In the genomic region with DNA sequence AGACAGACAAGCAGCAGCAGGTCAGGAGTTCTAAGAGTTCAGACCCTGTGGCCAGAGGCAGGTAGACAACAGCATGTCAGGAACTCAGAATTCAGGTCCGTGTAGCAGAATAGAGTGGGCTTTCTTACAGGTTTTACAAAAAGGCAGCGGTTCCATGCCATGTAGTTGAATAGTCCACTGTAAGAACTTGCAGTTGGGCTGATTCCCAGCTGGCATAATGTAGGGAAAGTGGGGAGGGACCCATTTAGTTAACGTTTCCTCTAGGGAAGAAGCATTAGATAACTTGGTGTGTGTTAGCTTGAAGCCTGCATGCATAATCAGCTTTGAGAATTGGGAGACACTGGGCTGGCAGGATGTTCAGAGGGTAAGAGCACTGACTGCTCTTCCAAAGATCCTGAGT, we compare ENCODE assay signal across 1 mouse cellular context.
TF ChIP-seq lines count a peak whose summit lies in the region.

No protein-coding gene starts in this region.

TF ChIP-seq in CH12.LX, 34 proteins besides CTCF, POLR2A, EP300 and RAD21 (continued from another document):
- TF ChIP-seq MEF2A (IDR thresholded peaks at IDR 0.05; ENCODE audit: borderline replicate concordance, low read depth, low read length): no peak
- no peak for TF ChIP-seq ZNF384 (IDR thresholded peaks at IDR 0.05; ENCODE audit: low read depth, low read length)
- TF ChIP-seq JUN (IDR thresholded peaks at IDR 0.05; ENCODE audit: insufficient read depth, low read depth, low read length): no peak
- no peak for TF ChIP-seq PAX5 (IDR thresholded peaks at IDR 0.05; ENCODE audit: low read length)
- TF ChIP-seq GABPA (IDR thresholded peaks at IDR 0.05; ENCODE audit: insufficient replicate concordance, low read depth, low read length): no peak
- TF ChIP-seq USF2 (conservative IDR thresholded peaks at IDR 0.05; ENCODE audit: low read depth, low read length): no peak
- no peak for TF ChIP-seq NELFE (IDR thresholded peaks at IDR 0.05; ENCODE audit: low read depth, low read length)
- TF ChIP-seq MXI1 (IDR thresholded peaks at IDR 0.05; ENCODE audit: low read depth, low read length): no peak
- no peak for TF ChIP-seq CHD2 (IDR thresholded peaks at IDR 0.05; ENCODE audit: low read length)
- TF ChIP-seq MAFK (IDR thresholded peaks at IDR 0.05; ENCODE audit: insufficient replicate concordance, low read length): no peak
- no peak for TF ChIP-seq SMC3 (IDR thresholded peaks at IDR 0.05; ENCODE audit: low read depth, low read length)
- no peak for TF ChIP-seq HCFC1 (IDR thresholded peaks at IDR 0.05; ENCODE audit: low read depth, low read length)
- TF ChIP-seq TBP (conservative IDR thresholded peaks at IDR 0.05; ENCODE audit: low read depth, low read length): no peak
